Mouse (Mus musculus) kidney, embryonic 15.5 days (tissue): Measurements from ENCODE around the gene Mre11a. TPM values are rescaled to one million over a fixed set of nuclear protein-coding genes. Genes with fewer than 3 reads are reported as not detected.

Experiments
- ATAC-seq: fragments of 200-750 bp; cut with Nextera tagmentation; replicated peaks from 2 replicates; pipeline ENCODE4 v1.8.0; 2017; ENCODE audit warnings: moderate TSS enrichment; ENCODE audit not compliant: low FRiP score
- H3K27ac ChIP-seq: fragments of 300-500 bp; sonication (generic); 2 replicates; pipeline ENCODE4 v1.5.1; 2015; ENCODE audit warnings: mild to moderate bottlenecking, inconsistent platforms
- H3K27me3 ChIP-seq: fragments of 300-500 bp; sonication (generic); 2 replicates; pipeline ENCODE4 v1.6.1; 2015; ENCODE audit warnings: inconsistent platforms
- H3K36me3 ChIP-seq: fragments of 300-500 bp; sonication (generic); 2 replicates; pipeline ENCODE4 v1.6.1; 2015; ENCODE audit warnings: inconsistent platforms
- H3K4me1 ChIP-seq: fragments of 300-500 bp; sonication (generic); 2 replicates; pipeline ENCODE4 v1.6.1; 2015; ENCODE audit warnings: inconsistent platforms
- H3K4me2 ChIP-seq: fragments of 300-500 bp; sonication (generic); 2 replicates; pipeline ENCODE4 v1.6.1; 2015; ENCODE audit warnings: moderate library complexity, mild to moderate bottlenecking, inconsistent platforms
- H3K4me3 ChIP-seq: fragments of 300-500 bp; sonication (generic); replicated peaks from 2 replicates; pipeline ENCODE4 v1.5.1; 2015; ENCODE audit warnings: mild to moderate bottlenecking, inconsistent platforms
- H3K9ac ChIP-seq: fragments of 300-500 bp; sonication (generic); 2 replicates; pipeline ENCODE4 v1.6.1; 2015; ENCODE audit warnings: mild to moderate bottlenecking, inconsistent platforms
- H3K9me3 ChIP-seq: fragments of 300-500 bp; sonication (generic); replicated peaks from 2 replicates; pipeline ENCODE4 v1.6.1; 2016; ENCODE audit warnings: inconsistent platforms
- WGBS: fragments of 180-500 bp; shearing (Covaris S2); methylation state at CpG from one replicate; pipeline ENCODE4 v1.1.7; 2015; ENCODE audit warnings: mixed read lengths; 5-methylcytosine and 5-hydroxymethylcytosine counted together
- polyA plus RNA-seq: library from polyadenylated mRNA; unstranded; fragments of >200 nt; fragmentation: Nextera tagmentation; extraction: Ambion mirVana; gene quantifications from 2 replicates; pipeline ENCODE4 v1.2.1, GENCODE M21; 2015

Mre11a gene
- polyA plus RNA-seq, 1 experiment from 2014 or later: 26.0 TPM

DNA sequence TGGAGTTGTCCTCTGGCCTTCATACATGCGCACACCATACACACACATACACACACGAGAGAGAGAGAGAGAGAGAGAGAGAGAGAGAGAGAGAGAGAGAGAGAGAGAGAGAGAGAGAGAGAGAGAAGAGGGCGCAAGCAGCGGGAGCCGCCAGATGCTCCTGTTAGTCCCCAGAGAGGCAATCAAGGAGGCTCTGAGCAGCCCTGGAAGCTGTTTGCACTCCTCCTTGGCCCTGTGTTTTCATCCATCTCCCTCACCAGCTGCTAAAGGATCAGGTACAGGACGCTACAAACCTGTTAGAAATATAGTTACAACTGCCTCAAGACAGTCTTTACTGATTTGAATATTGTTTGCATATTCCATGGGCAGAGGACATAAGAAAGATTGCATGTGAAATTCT is 14.6 kb upstream of the Mre11a start:
- Histone ChIP-seq H3K4me2 (no peak overlapping the region), H3K27ac (no peak overlapping the region), H3K4me3 (no peak overlapping the region), H3K27me3 (peaks cover 38% of the 10 kb centered on the region), H3K9me3 (no peaks in the 10 kb centered on the region), H3K4me1 (peaks cover 6% of the 10 kb centered on the region), H3K36me3 (no peaks in the 10 kb centered on the region), H3K9ac (no peak overlapping the region)
- 43% methylated on average over 6 of the region's 6 CpGs for WGBS
- ATAC-seq: no peak

DNA sequence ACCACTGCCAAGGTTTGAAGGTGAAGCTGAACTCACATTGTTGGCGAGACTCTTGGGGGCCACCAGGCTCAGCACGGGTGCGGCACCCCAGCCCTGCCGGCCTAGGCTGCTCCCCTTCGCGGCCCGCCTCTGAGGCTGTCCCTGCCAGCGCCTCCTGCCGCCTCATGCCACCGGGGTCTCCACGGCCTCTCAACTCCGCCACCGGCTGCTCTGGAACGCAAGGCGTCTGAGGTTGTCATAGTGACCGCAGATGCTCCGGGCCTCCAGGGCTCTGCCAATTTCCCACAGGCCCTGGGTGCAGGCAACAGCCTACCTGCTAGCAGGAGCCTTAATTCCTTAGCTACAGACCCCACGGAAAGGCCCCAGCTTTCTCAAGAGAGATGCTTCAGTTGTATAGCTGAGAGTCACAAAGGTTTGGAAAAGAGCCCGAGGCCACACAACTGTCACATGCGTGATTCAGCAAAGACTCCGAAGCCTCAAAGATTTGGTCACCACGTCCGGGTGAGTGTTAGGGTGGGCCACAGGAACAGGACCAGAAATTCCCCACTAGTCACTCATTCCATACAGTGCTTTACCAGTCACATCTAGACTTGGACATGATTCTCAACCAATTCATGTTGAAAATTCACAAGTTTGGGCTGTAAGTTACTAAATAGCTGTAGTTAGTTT is 13.5 kb upstream of the Mre11a start, which contains the start of gene 1700012B09Rik:
TSS of gene 1700012B09Rik (minus strand) at position 228 of the 669 bp plus-strand sequence.
- Histone ChIP-seq H3K4me3 (no peak within 1 kb of the TSS), H3K27ac (no peak within 1 kb of the TSS), H3K4me1 (peaks cover 6% of the 10 kb centered on the region), H3K36me3 (no peaks in the 10 kb centered on the region), H3K4me2 (peak within 1 kb of the TSS; percentile 10), H3K27me3 (peaks cover 38% of the 10 kb centered on the region), H3K9me3 (no peaks in the 10 kb centered on the region), H3K9ac (no peak within 1 kb of the TSS)
- 20% methylated on average over 23 of the region's 23 CpGs for WGBS
- peak; percentile 73 for ATAC-seq

DNA sequence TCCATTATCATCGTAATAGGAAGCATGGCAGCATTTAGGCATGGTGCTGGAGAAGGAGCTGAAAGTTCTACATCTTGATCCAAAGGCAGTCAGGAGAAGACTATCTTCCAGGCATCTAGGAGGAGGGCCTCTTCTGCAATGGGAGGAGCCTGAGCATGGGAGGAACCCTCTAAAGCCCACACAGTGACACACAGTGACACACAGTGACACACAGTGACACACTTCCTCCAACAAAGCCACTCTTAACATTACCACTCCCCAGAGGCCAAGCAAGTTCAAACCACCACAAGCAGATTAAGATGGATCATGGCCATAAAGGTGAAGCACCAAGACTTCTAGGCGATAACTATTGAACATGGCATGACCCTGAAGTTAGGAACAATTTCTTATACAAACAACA is 12.4 kb upstream of the Mre11a start:
- Histone ChIP-seq H3K4me1 (peaks cover 6% of the 10 kb centered on the region), H3K27ac (no peak overlapping the region), H3K4me3 (no peak overlapping the region), H3K4me2 (no peak overlapping the region), H3K9me3 (no peaks in the 10 kb centered on the region), H3K36me3 (no peaks in the 10 kb centered on the region), H3K27me3 (peaks cover 36% of the 10 kb centered on the region), H3K9ac (no peak overlapping the region)
- ATAC-seq: no peak
- 87% methylated on average over 2 of the region's 2 CpGs for WGBS

DNA sequence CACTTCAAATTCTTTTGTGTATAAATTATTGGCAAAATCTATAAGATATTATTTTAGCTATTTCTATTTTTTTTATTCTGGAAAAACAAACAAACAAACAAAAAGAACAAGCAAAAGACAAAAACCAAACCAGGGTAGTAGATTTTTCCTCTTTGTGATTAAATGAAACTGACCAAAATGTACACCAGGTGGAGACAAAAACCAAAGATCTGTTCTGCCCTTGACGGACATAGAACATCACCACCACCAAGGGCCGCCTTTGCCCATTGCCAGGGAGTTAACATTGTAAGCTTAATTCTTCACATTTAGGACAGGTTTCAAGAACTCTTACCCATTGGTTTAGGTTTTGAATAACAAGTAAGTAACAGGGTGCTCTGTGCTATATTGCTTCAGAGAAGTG is 10.6 kb upstream of the Mre11a start:
- Histone ChIP-seq H3K4me1 (peaks cover 6% of the 10 kb centered on the region), H3K27ac (no peak overlapping the region), H3K4me3 (no peak overlapping the region), H3K9me3 (no peaks in the 10 kb centered on the region), H3K27me3 (peaks cover 23% of the 10 kb centered on the region; the same call in 1 of the 2 replicates), H3K9ac (no peak overlapping the region), H3K4me2 (no peak overlapping the region), H3K36me3 (no peaks in the 10 kb centered on the region)
- 49% methylated on average over 2 of the region's 2 CpGs for WGBS
- no peak for ATAC-seq

DNA sequence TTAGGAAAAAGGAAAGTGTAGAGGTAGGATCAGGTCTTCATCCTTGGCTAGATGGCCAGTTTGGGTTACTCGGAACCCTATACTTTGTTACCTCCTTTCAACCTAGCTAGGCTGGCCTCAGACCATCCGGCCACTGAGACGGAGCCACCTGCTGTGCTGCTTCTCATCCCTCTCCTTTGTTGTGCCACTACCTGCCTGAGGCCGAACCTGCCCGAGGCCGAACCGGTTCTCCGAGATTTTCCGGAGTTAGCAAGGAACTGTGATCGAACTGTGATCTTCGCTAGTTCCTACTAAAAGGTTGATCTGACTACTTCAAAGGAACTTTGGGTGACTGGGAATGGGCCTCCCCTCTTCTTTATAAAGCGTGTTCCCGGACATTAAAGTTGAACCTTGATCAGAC is 6.1 kb upstream of the Mre11a start:
- no peaks in the 10 kb centered on the region for H3K4me1 ChIP-seq
- WGBS: 40% methylated on average over 13 of the region's 13 CpGs
- no peak overlapping the region for H3K4me2 ChIP-seq
- H3K4me3 ChIP-seq: no peak overlapping the region
- H3K9ac ChIP-seq: no peak overlapping the region
- ATAC-seq: no peak
- peaks cover 30% of the 10 kb centered on the region for H3K36me3 ChIP-seq
- no peaks in the 10 kb centered on the region for H3K9me3 ChIP-seq
- no peaks in the 10 kb centered on the region for H3K27me3 ChIP-seq
- no peak overlapping the region for H3K27ac ChIP-seq

DNA sequence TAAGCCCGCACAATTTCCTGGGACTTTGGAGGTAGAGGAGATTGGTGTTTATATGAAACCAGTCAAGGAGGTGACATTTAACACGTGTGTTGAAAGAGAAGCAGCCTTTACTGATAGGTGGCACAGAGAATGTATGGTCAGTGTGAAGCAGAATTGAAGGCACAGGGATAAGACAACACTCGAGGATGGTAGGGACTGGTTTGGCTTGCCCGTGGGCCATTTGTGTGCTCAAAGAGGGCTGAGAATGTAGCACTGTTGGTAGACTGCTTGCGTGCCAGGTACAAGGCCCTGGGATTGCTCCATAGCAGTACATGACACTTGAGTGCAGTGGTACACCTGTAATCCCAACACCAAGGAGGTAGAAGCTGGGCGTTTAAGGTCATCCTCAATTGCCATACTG is 2.9 kb downstream of the Mre11a start:
- ATAC-seq: no peak
- Histone ChIP-seq H3K4me2 (no peak overlapping the region), H3K36me3 (peaks cover 63% of the 10 kb centered on the region)

DNA sequence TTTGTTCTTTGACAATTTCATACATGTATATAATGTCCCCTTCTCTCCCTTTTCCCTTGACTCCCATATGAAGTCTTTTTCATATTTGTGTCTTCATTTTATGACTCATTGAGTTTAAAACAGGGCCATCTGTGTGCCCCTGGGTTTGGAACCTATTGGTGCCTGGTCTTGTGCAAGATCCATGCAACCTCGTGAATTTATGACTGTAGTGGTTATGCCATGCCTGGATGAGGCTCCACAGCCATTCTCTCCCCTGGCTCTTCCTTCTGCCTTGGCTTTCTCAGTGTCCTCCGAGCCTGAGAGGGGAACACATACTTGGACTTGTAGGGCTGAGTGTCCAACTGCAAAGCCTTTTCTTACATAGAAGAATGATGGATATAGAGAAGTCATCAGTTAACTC is 21.3 kb downstream of the Mre11a start:
- H3K4me2 ChIP-seq: no peak overlapping the region
- no peak for ATAC-seq
- H3K4me3 ChIP-seq: no peak overlapping the region
- peaks cover 82% of the 10 kb centered on the region for H3K36me3 ChIP-seq
- no peak overlapping the region for H3K9ac ChIP-seq
- no peaks in the 10 kb centered on the region for H3K27me3 ChIP-seq
- WGBS: 93% methylated on average over 2 of the region's 2 CpGs
- H3K9me3 ChIP-seq: no peaks in the 10 kb centered on the region
- no peaks in the 10 kb centered on the region for H3K4me1 ChIP-seq
- H3K27ac ChIP-seq: no peak overlapping the region

More for the DNA sequence above, 2.9 kb downstream of the Mre11a start:
- Histone ChIP-seq H3K4me1 (peaks cover 9% of the 10 kb centered on the region), H3K9me3 (no peaks in the 10 kb centered on the region), H3K27ac (no peak overlapping the region), H3K9ac (no peak overlapping the region), H3K4me3 (no peak overlapping the region), H3K27me3 (no peaks in the 10 kb centered on the region)
- WGBS: 89% methylated on average over 6 of the region's 6 CpGs

DNA sequence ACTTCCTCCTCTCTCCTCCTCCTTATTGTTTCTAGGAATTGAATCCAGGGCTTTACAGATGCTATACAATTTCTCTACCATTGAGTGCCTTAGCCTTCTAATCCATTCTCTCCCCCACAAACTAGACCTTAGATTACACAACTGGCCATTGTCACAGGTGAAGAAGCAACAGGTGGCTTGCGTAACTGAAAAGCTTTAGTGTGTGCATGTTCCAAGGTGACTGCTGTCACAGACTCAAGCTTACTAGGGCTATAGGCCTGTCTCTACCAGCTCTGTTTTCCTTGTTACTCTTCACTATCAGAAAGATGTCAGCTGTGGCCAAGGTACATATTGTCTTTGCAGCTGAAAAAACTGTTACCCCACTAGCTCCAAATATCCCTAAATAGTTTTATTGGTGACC is 22.3 kb downstream of the Mre11a start:
- peaks cover 81% of the 10 kb centered on the region for H3K36me3 ChIP-seq
- WGBS: 89% methylated on average over 1 of the region's 1 CpGs

DNA sequence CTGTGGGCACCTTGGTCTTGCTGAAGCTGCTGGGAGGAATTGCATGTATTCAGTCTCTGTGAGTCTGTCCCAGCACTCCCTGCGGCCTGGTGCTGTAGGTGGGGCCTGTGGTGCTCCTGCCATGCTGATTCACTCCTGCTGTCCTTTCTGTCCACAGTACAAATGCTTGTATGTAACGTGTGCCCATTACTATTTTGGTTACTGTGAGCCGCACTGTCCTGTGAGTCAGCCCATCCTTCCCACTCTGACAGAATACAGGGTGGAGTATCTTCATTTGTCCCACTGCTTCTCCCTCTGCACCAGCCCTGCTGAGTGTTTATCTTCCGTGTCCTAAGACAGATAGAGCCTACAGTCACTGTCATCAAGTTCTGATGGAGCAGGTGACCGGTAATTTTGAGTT is 25.7 kb downstream of the Mre11a start:
- 95% methylated on average over 5 of the region's 5 CpGs for WGBS
- Histone ChIP-seq H3K4me1 (no peaks in the 10 kb centered on the region), H3K9ac (no peak overlapping the region), H3K27ac (no peak overlapping the region), H3K4me3 (no peak overlapping the region), H3K27me3 (no peaks in the 10 kb centered on the region), H3K4me2 (no peak overlapping the region), H3K9me3 (no peaks in the 10 kb centered on the region), H3K36me3 (peaks cover 78% of the 10 kb centered on the region)
- ATAC-seq: no peak

More for the DNA sequence above, 22.3 kb downstream of the Mre11a start:
- no peak for ATAC-seq
- Histone ChIP-seq H3K4me2 (no peak overlapping the region), H3K9me3 (no peaks in the 10 kb centered on the region), H3K9ac (no peak overlapping the region), H3K4me3 (no peak overlapping the region), H3K27ac (no peak overlapping the region), H3K4me1 (no peaks in the 10 kb centered on the region), H3K27me3 (no peaks in the 10 kb centered on the region)

DNA sequence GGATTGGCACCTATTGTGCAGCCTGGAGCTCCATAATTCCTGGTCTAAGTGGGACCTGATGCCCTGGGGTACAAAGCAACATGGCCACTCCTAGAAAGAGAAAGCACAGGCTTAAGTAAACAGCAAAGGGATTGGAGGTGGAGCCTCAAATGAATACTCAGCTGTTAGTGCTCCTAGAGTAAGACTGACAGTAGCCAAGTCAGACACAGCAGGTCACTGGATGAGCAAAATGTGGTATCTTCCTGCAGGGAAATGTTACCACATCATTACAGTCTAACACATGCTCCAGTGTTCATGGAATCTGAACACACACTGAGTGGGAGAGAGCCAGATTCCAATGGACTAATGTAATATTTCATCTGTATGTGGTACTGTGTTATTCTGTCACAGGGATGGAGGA is 36.9 kb downstream of the Mre11a start:
- H3K36me3 ChIP-seq: peaks cover 91% of the 10 kb centered on the region
- no peak overlapping the region for H3K4me3 ChIP-seq

DNA sequence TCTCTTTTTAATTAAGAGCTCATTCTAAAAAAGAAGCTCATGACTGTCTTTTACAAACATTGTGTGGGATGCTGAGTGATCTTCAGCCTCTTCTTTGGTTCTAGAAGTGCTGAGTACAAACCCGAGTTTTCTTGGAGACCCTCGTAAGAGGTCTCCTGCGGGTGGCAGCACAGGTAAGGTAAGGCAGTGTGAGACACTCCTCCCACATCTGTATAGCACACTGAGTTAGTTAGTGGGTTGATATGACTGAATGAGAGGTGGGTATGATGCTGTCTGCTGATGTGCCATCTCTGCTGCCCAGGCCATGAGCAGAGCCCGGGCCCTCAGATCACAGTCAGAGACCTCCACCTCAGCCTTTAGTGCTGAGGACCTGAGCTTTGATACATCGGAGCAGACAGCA is 40.4 kb downstream of the Mre11a start:
- no peaks in the 10 kb centered on the region for H3K4me1 ChIP-seq
- ATAC-seq: no peak
- no peak overlapping the region for H3K27ac ChIP-seq
- no peak overlapping the region for H3K9ac ChIP-seq
- WGBS: 86% methylated on average over 5 of the region's 5 CpGs
- no peak overlapping the region for H3K4me2 ChIP-seq
- peaks cover 83% of the 10 kb centered on the region for H3K36me3 ChIP-seq
- H3K27me3 ChIP-seq: no peaks in the 10 kb centered on the region
- H3K4me3 ChIP-seq: no peak overlapping the region
- no peaks in the 10 kb centered on the region for H3K9me3 ChIP-seq

More for the DNA sequence above, 36.9 kb downstream of the Mre11a start:
- Histone ChIP-seq H3K4me1 (no peaks in the 10 kb centered on the region), H3K9ac (no peak overlapping the region), H3K4me2 (no peak overlapping the region), H3K9me3 (no peaks in the 10 kb centered on the region), H3K27ac (no peak overlapping the region), H3K27me3 (no peaks in the 10 kb centered on the region)
- ATAC-seq: no peak

DNA sequence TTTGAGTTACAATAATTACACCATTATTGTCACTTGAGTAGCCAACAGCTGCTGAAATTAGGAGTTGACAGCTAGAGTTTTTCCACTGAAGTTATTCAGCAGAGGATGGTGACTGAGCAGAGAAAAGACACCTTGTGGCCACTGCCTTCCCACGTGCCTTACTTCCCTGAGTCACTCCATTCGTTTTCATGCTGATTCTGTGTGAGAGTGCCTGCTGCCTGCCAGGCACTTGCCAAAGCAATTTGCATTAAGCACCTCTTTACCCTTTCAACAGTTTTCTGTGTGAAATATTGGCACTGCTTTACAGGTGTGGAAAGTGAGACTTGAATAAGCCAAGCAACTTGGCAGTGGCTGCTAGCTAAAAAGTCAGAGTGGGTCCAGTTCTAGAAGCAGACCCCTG is 43.4 kb downstream of the Mre11a start:
- WGBS: 72% methylated on average over 2 of the region's 2 CpGs
- peaks cover 83% of the 10 kb centered on the region for H3K36me3 ChIP-seq

DNA sequence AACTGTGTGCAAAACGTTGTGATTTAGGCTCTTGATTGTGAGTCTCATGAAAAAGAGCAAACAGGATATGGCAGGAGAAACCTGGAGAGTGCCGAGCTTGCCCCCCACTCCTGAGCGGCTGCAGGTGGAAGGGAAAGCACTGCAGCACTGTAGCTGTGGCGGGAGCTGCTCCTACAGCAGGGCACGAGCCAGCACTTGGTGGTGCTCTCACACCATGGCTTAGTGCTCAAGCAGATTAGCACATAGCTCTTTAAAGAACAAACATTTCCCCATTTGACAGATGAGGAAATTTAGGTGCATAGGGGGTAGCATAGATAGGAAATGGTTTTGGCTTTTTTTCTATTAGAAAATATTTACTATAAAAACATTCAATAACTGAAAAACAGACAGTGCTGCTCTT is 47.6 kb downstream of the Mre11a start:
- no peak overlapping the region for H3K4me2 ChIP-seq
- no peaks in the 10 kb centered on the region for H3K4me1 ChIP-seq
- no peaks in the 10 kb centered on the region for H3K9me3 ChIP-seq
- no peak for ATAC-seq
- no peak overlapping the region for H3K4me3 ChIP-seq
- WGBS: 82% methylated on average over 5 of the region's 5 CpGs
- no peak overlapping the region for H3K9ac ChIP-seq
- peaks cover 86% of the 10 kb centered on the region for H3K36me3 ChIP-seq
- no peak overlapping the region for H3K27ac ChIP-seq
- H3K27me3 ChIP-seq: no peaks in the 10 kb centered on the region

More for the DNA sequence above, 43.4 kb downstream of the Mre11a start:
- no peak overlapping the region for H3K4me3 ChIP-seq
- no peak overlapping the region for H3K9ac ChIP-seq
- no peaks in the 10 kb centered on the region for H3K9me3 ChIP-seq
- H3K4me2 ChIP-seq: no peak overlapping the region
- no peak for ATAC-seq
- H3K4me1 ChIP-seq: no peaks in the 10 kb centered on the region
- no peaks in the 10 kb centered on the region for H3K27me3 ChIP-seq
- no peak overlapping the region for H3K27ac ChIP-seq
